Mouse (Mus musculus) hindbrain, embryonic 12.5 days (tissue): ENCODE results near the gene Slc8a1. TPM values are rescaled to one million over a fixed set of nuclear protein-coding genes. Genes with fewer than 3 reads are reported as not detected.
A peak's percentile ranks its signal among the peaks of the same experiment; 100 is the strongest.

Experiments used
- ATAC-seq: fragments of 200-750 bp; cut with Nextera tagmentation; 2 replicates; pipeline ENCODE4 v1.8.0; 2017; ENCODE audit warnings: moderate TSS enrichment; ENCODE audit not compliant: low FRiP score
- H3K27ac ChIP-seq: fragments of 300-500 bp; sonication (generic); 2 replicates; pipeline ENCODE4 v1.5.1; 2016; ENCODE audit warnings: mild to moderate bottlenecking
- H3K27me3 ChIP-seq: fragments of 300-500 bp; sonication (generic); 2 replicates; pipeline ENCODE4 v1.6.1; 2016; ENCODE audit warnings: mild to moderate bottlenecking
- H3K36me3 ChIP-seq: fragments of 300-500 bp; sonication (generic); 2 replicates; pipeline ENCODE4 v1.6.1; 2016; ENCODE audit warnings: mild to moderate bottlenecking
- H3K4me1 ChIP-seq: fragments of 300-500 bp; sonication (generic); 2 replicates; pipeline ENCODE4 v1.6.1; 2016
- H3K4me2 ChIP-seq: fragments of 300-500 bp; sonication (generic); replicated peaks from 2 replicates; pipeline ENCODE4 v1.6.1; 2016; ENCODE audit warnings: mild to moderate bottlenecking
- H3K4me3 ChIP-seq: fragments of 300-500 bp; sonication (generic); 2 replicates; pipeline ENCODE4 v1.5.1; 2016; ENCODE audit warnings: mild to moderate bottlenecking
- H3K9ac ChIP-seq: fragments of 300-500 bp; sonication (generic); 2 replicates; pipeline ENCODE4 v1.6.1; 2016; ENCODE audit warnings: mild to moderate bottlenecking, moderate library complexity
- H3K9me3 ChIP-seq: fragments of 300-500 bp; sonication (generic); replicated peaks from 2 replicates; pipeline ENCODE4 v1.6.1; 2016; ENCODE audit warnings: mild to moderate bottlenecking
- WGBS: fragments of 180-500 bp; shearing (Covaris S2); methylation state at CpG from one replicate; pipeline ENCODE4 v1.1.7; 2016; 5-methylcytosine and 5-hydroxymethylcytosine counted together
- polyA plus RNA-seq: library from polyadenylated mRNA; unstranded; fragments of >200 nt; fragmentation: Nextera tagmentation; extraction: Ambion mirVana; gene quantifications from 2 replicates; pipeline ENCODE4 v1.2.1, GENCODE M21; 2016

Slc8a1 gene
- polyA plus RNA-seq, 1 experiment from 2014 or later = 9.0 TPM

GRCm38 (mm10) chr17:81481843-81482490, 256.2 kb downstream of the Slc8a1 start:
- H3K27ac ChIP-seq = no peak overlapping the region
- no peak overlapping the region for H3K4me2 ChIP-seq
- H3K9me3 ChIP-seq = no peaks in the 10 kb centered on the region
- no peak overlapping the region for H3K9ac ChIP-seq
- 63% methylated on average over 11 of the region's 11 CpGs for WGBS
- H3K4me3 ChIP-seq = no peak overlapping the region
- H3K27me3 ChIP-seq = no peaks in the 10 kb centered on the region
- peaks cover 16% of the 10 kb centered on the region for H3K4me1 ChIP-seq
- H3K36me3 ChIP-seq = no peaks in the 10 kb centered on the region
- no peak for ATAC-seq

DNA sequence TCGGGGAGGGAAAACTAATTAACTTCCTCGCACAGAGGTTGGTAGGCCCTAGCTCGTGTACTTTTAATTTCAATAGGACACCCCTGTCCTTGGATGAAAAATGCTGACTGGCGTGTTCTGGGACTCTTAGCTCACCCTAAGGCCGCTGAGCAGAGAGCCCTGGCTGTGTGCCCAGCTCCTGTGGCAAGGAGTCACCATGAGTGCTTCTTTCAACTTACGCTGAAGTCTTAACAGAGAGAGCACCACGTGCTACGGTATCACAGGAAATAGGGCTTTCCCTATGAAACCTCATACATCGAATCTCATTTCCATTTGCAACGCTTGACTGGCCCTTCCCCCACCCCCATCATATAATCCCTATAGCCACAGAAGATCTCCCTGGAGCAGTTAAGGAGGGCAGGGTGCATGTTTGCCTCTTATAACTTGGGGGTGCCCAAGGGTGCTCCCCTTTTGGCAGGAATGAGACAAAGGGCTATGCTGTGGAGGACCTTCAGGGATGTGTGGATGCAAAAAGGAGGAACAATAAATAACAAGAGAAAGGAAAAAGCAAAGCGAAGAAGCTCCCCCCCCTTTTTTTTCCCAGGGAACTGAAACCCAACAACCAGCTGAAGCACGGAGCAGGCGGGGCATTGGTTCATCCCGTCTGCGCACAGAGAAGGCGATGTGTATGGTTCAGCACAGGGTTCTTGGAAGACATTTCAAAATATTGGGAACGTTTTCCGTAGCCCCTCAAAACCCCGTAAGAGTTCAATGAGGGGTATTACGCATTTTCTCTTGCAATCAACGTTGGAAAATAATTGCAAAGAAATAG, 257.6 kb downstream of the Slc8a1 start:
- Histone ChIP-seq H3K9me3 (no peaks in the 10 kb centered on the region), H3K4me3 (no peak overlapping the region), H3K36me3 (no peaks in the 10 kb centered on the region), H3K4me2 (peak overlapping the region; percentile 15; the same call in 1 of the 2 replicates), H3K27me3 (no peaks in the 10 kb centered on the region), H3K4me1 (peaks cover 16% of the 10 kb centered on the region), H3K27ac (peak overlapping the region; percentile 62), H3K9ac (no peak overlapping the region)
- ATAC-seq = peak; percentile 86
- 63% methylated on average over 21 of the region's 21 CpGs for whole genome bisulfite sequencing

GRCm38 (mm10) chr17:81479807-81480206, 258.4 kb downstream of the Slc8a1 start:
- Histone ChIP-seq H3K36me3 (no peaks in the 10 kb centered on the region), H3K4me1 (peaks cover 16% of the 10 kb centered on the region), H3K4me2 (0 out of 2 replicates have a peak overlapping the region, but pooled peaks have one; percentile 15), H3K27ac (no peak overlapping the region), H3K27me3 (no peaks in the 10 kb centered on the region), H3K9ac (no peak overlapping the region), H3K4me3 (no peak overlapping the region), H3K9me3 (no peaks in the 10 kb centered on the region)
- WGBS = 63% methylated on average over 4 of the region's 4 CpGs
- ATAC-seq = no peak

- H3K27ac ChIP-seq = no peak overlapping the region
- no peak overlapping the region for H3K9ac ChIP-seq
- no peaks in the 10 kb centered on the region for H3K9me3 ChIP-seq
- no peak for ATAC-seq
- no peaks in the 10 kb centered on the region for H3K27me3 ChIP-seq
- WGBS = 82% methylated on average over 1 of the region's 1 CpGs
- H3K4me3 ChIP-seq = no peak overlapping the region
- no peak overlapping the region for H3K4me2 ChIP-seq
- H3K36me3 ChIP-seq = no peaks in the 10 kb centered on the region
- peaks cover 16% of the 10 kb centered on the region for H3K4me1 ChIP-seq
Measured at GRCm38 (mm10) chr17:81477420-81477819, 260.8 kb downstream of the Slc8a1 start.

DNA sequence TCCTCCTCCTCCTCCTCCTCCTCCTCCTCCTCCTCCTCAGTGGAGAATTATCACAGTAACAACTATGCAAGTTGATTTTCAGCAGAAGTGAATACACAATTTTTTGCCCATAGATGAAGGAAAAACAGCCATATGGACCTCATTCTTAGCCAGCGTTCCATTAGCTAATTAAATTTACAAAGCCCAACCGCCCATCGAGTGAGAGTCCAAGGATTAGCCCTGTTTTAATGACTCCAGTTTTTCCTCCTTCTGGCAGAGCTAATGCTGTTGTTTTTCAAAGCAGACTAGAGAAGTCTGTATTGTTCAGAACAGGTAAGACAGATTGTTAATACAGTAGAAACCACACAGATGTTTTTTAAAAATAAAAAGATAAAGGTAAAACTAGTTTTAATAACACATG, 264.8 kb downstream of the Slc8a1 start:
- H3K27ac ChIP-seq = no peak overlapping the region
- no peaks in the 10 kb centered on the region for H3K4me1 ChIP-seq
- no peaks in the 10 kb centered on the region for H3K9me3 ChIP-seq
- no peaks in the 10 kb centered on the region for H3K27me3 ChIP-seq
- ATAC-seq = no peak
- no peak overlapping the region for H3K4me2 ChIP-seq
- no peak overlapping the region for H3K9ac ChIP-seq
- 55% methylated on average over 3 of the region's 3 CpGs for WGBS
- no peak overlapping the region for H3K4me3 ChIP-seq
- no peaks in the 10 kb centered on the region for H3K36me3 ChIP-seq

DNA sequence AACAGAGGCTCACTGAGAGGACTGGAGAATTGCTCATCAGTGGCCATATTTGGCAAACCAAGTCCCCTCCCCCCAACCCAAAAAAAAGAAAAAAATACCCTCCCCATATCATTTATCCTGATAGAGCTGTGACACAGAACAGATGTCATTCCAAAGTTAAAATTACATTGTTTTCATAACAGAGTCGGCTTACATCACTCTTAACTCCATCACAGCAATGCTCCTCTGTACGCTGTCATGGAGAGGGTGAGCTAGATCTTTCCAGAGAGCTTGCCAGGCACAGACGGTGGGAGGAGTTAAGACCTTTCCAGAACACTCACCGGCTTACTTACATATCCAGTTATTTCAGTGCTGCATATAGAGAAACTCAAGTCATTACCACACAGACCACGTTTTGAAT, 269.2 kb downstream of the Slc8a1 start:
- Histone ChIP-seq H3K4me3 (no peak overlapping the region), H3K4me2 (no peak overlapping the region), H3K9ac (no peak overlapping the region), H3K9me3 (no peaks in the 10 kb centered on the region), H3K36me3 (no peaks in the 10 kb centered on the region), H3K27ac (no peak overlapping the region), H3K27me3 (no peaks in the 10 kb centered on the region), H3K4me1 (no peaks in the 10 kb centered on the region)
- WGBS = 83% methylated on average over 5 of the region's 5 CpGs
- ATAC-seq = no peak

GRCm38 (mm10) chr17:81459379-81459778, 278.8 kb downstream of the Slc8a1 start:
- H3K27me3 ChIP-seq = no peaks in the 10 kb centered on the region
- H3K4me1 ChIP-seq = no peaks in the 10 kb centered on the region
- no peak overlapping the region for H3K4me2 ChIP-seq
- H3K4me3 ChIP-seq = no peak overlapping the region
- no peak for ATAC-seq
- no peak overlapping the region for H3K27ac ChIP-seq
- H3K9ac ChIP-seq = no peak overlapping the region
- WGBS = 85% methylated on average over 3 of the region's 3 CpGs
- no peaks in the 10 kb centered on the region for H3K9me3 ChIP-seq
- no peaks in the 10 kb centered on the region for H3K36me3 ChIP-seq

GRCm38 (mm10) chr17:81455977-81456376, 282.2 kb downstream of the Slc8a1 start:
- Histone ChIP-seq H3K27me3 (no peaks in the 10 kb centered on the region), H3K4me1 (no peaks in the 10 kb centered on the region), H3K4me2 (no peak overlapping the region), H3K9ac (no peak overlapping the region), H3K4me3 (no peak overlapping the region), H3K9me3 (no peaks in the 10 kb centered on the region), H3K27ac (no peak overlapping the region), H3K36me3 (no peaks in the 10 kb centered on the region)
- no peak for ATAC-seq
- 87% methylated on average over 7 of the region's 7 CpGs for WGBS

DNA sequence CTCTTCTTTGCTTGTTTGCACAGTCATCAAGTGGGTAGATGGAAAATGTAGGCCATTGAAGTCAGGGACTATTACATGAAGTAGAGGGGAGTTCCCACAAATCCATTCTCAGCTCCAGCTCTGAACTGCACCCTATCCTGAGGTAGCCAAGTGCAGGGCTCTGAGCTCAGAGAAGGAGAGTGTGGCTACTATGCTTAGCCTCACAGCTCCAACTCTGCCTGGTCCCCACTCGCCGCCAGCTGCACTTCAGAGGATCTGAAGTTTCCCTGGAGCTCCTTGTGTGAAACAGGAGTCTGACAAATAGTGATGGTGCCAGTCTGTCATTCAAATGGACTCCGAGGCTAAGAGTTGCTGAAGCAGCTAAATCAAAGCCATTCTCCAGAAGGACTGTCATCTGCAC, 282.9 kb downstream of the Slc8a1 start:
- no peaks in the 10 kb centered on the region for H3K36me3 ChIP-seq
- no peaks in the 10 kb centered on the region for H3K4me1 ChIP-seq
- no peaks in the 10 kb centered on the region for H3K27me3 ChIP-seq
- no peak overlapping the region for H3K4me2 ChIP-seq
- WGBS = 56% methylated on average over 3 of the region's 3 CpGs
- H3K9ac ChIP-seq = no peak overlapping the region
- no peak overlapping the region for H3K27ac ChIP-seq
- H3K9me3 ChIP-seq = no peaks in the 10 kb centered on the region
- ATAC-seq = no peak
- H3K4me3 ChIP-seq = no peak overlapping the region

GRCm38 (mm10) chr17:81441463-81441862, 296.7 kb downstream of the Slc8a1 start, which contains the start of gene Gm11096:
Gene Gm11096 (plus strand): TSS chr17:81441763.
- Histone ChIP-seq H3K4me3 (no peak within 1 kb of the TSS), H3K27ac (no peak within 1 kb of the TSS), H3K9ac (no peak within 1 kb of the TSS), H3K36me3 (no peaks in the 10 kb centered on the region), H3K4me2 (no peak within 1 kb of the TSS), H3K9me3 (no peaks in the 10 kb centered on the region), H3K27me3 (no peaks in the 10 kb centered on the region), H3K4me1 (no peaks in the 10 kb centered on the region)
- ATAC-seq = no peak

- Histone ChIP-seq H3K36me3 (no peaks in the 10 kb centered on the region), H3K4me3 (no peak overlapping the region), H3K4me1 (no peaks in the 10 kb centered on the region; the same call in 1 of the 2 replicates), H3K9me3 (no peaks in the 10 kb centered on the region), H3K27me3 (no peaks in the 10 kb centered on the region), H3K27ac (no peak overlapping the region), H3K4me2 (no peak overlapping the region), H3K9ac (no peak overlapping the region)
- 47% methylated on average over 5 of the region's 5 CpGs for WGBS
- ATAC-seq = no peak
Measured at GRCm38 (mm10) chr17:81433148-81433547, 305.0 kb downstream of the Slc8a1 start.

DNA sequence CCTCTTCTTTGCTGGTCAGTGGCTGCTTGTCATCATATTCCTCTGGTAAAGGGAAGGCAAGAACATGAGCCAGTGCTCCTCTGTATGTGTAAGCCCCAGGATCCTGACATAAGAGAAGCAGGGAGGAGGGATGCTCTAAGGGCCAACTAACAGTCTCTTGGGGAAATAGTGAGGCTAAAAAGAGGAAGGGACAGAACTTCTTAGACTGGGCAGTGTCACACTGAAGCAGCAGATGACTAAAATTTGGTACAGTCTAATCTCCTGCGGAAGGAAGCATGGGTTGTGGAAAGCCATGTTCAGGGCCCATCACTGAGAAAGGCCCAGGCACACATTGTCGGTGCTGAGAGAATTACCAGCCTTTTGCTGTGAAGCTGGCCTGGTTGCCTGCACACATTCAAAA, 305.4 kb downstream of the Slc8a1 start:
- Histone ChIP-seq H3K9ac (no peak overlapping the region), H3K4me2 (no peak overlapping the region), H3K9me3 (no peaks in the 10 kb centered on the region), H3K36me3 (no peaks in the 10 kb centered on the region), H3K4me1 (no peaks in the 10 kb centered on the region; the same call in 1 of the 2 replicates), H3K4me3 (no peak overlapping the region), H3K27ac (no peak overlapping the region), H3K27me3 (no peaks in the 10 kb centered on the region)
- 72% methylated on average over 2 of the region's 2 CpGs for WGBS
- no peak for ATAC-seq

DNA sequence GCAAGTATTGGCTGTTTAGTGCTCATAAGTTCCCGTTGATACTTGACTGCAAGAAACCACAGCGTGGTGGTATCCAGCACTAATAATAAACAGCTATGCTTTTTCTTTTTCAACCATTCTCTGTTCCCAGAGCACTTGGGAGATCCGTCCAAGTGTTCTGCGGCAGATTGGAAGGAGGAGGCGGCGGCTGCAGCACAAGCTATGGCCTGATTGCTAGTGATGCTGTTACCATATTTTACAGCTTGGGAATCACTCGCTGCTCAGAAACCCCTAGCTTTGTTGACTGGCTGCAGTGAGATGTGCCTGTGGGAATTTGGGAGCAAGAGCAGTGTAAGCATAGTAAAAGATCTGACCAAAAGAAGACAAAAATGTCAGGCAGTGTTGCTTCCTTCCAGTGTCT, 310.9 kb downstream of the Slc8a1 start:
- no peak overlapping the region for H3K27ac ChIP-seq
- ATAC-seq = no peak
- WGBS = 91% methylated on average over 7 of the region's 7 CpGs
- H3K27me3 ChIP-seq = no peaks in the 10 kb centered on the region
- H3K4me3 ChIP-seq = no peak overlapping the region
- H3K9ac ChIP-seq = no peak overlapping the region
- peaks cover 7% of the 10 kb centered on the region for H3K4me1 ChIP-seq
- H3K36me3 ChIP-seq = no peaks in the 10 kb centered on the region
- no peaks in the 10 kb centered on the region for H3K9me3 ChIP-seq
- H3K4me2 ChIP-seq = no peak overlapping the region
